Mouse (Mus musculus) liver, adult 2 months (tissue): Measurements from ENCODE around the gene Ablim2.

Source experiments
- CTCF ChIP-seq: fragments of 200-500 bp; IDR thresholded peaks from 2 replicates; pipeline ENCODE4 v1.5.1; 2011; ENCODE audit warnings: low read depth, low read length, control low read depth
- POLR2A ChIP-seq: fragments of 200-500 bp; IDR thresholded peaks from 2 replicates; pipeline ENCODE4 v1.6.1; 2011; ENCODE audit warnings: low read length, control low read depth; ENCODE audit not compliant: insufficient read depth; ENCODE audit errors: extremely low read depth

DNA sequence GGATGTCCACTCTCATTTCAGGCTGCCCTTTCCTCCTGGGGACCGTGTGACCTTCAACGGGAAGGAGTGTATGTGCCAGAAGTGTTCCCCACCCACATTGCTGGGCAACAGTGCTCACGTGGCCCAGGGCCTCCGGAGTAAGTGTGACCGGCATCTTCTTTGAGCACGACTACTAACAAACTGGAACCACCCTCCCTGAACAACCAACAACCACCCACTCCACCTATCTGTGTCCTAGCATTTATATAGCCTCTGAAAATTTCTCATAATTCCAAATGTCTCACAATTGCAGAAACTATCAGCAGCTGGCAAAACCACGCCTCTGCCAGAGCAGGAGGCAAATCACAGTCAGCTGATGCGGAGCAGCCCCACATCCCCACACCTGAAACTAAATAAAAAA lies 49.3 kb downstream of the Ablim2 start:
- TF ChIP-seq POLR2A (no peak), CTCF (no peak)
